In the genomic region with DNA sequence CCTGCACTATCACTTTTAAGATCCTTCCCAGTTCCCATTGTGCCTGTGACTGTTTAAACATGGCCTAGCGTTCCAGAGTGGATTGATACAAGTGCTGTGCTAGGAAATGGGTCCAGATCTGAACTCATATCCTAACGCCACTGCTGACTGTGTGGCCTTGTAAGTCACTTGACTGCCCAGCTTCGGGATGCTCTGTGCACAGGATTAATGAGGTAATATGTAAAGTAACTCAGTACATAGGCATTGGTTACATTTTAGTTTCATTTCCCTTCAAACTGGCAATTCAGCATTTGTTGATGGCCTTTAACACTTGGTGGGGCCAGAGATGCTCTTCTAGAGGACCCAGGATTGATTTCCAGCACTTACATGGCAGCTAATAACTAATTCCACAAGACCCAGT, we compare ENCODE assay signal across 23 mouse cellular contexts. TPM values are rescaled to one million over a fixed set of nuclear protein-coding genes. Genes with fewer than 3 reads are reported as not detected.
A peak's percentile ranks its signal among the peaks of the same experiment; 100 is the strongest.
DNase-seq lines count a peak whose midpoint lies in the region; ATAC-seq and TF ChIP-seq lines count a peak whose summit lies in the region.
"Had no signal": no experiment of that assay in that cellular context is flagged by ENCODE, and none has a peak within 500 bp of the region (broad histone marks: within the 10 kb centered on the region; RNA-seq: fewer than 3 reads in every experiment).

No protein-coding gene starts in this region.

- peaks cover 2% of the 10 kb centered on the region; the same call in 1 of the 2 replicates for H3K4me1 ChIP-seq in spleen, adult 2 months (ENCODE audit: control insufficient read depth, insufficient read depth, insufficient read length)
- no peaks in the 10 kb centered on the region for H3K4me1 ChIP-seq in midbrain, embryonic 13.5 days (replicated peaks)
- H3K4me1 ChIP-seq: embryonic facial prominence, embryonic 15.5 days; heart, embryonic 10.5 days; hindbrain, embryonic 12.5 days had no signal

- peak; percentile 43; the same call in 1 of the 2 replicates for ATAC-seq in megakaryocyte, adult 5-6 weeks (ENCODE audit: poor library complexity, severe bottlenecking)
- ATAC-seq in midbrain, embryonic 13.5 days, result no peak
- no peak for ATAC-seq in megakaryocyte-erythroid progenitor cell, adult 5-6 weeks (replicated peaks; ENCODE audit: low FRiP score, low TSS enrichment, poor library complexity, severe bottlenecking)
- ATAC-seq: activated CD4-positive, CD25-positive, alpha-beta regulatory T cell, adult 4 months; forebrain, embryonic 14.5 days; hindbrain, embryonic 16.5 days; Patski had no signal

- no peak overlapping the region for H3K9ac ChIP-seq in midbrain, embryonic 13.5 days (replicated peaks)
- H3K9ac ChIP-seq: embryonic facial prominence, embryonic 15.5 days; hindbrain, embryonic 12.5 days had no signal

- H3K36me3 ChIP-seq in spleen, adult 2 months (ENCODE audit: control insufficient read depth, insufficient read depth, low read length), result peaks cover 56% of the 10 kb centered on the region
- H3K36me3 ChIP-seq in midbrain, embryonic 13.5 days, result peaks cover 77% of the 10 kb centered on the region

- TF ChIP-seq POLR2A in spleen, adult 2 months (IDR thresholded peaks at IDR 0.05; ENCODE audit: low read depth, low read length), result no peak

- DNase-seq in heart, adult 11 months, result peak; percentile 84
- DNase-seq in heart, adult 18-20 months, result no peak
- DNase-seq in spleen, adult 2 months (ENCODE audit: low read depth in 1 of 2, low spot score in 2 of 2), result no peak
- no peak for DNase-seq in spleen, postnatal 4 days (ENCODE audit: low spot score in 2 of 2)
- no peak for DNase-seq in thymus, postnatal 10 days (ENCODE audit: low spot score in 2 of 2)
- DNase-seq: adrenal gland, postnatal 14 days; cerebellum, adult 8-10 months; cerebellum, postnatal 14 days; embryo, embryonic 11 days; heart, postnatal 10 days; heart, postnatal 4 days had no signal

- no peak for TF ChIP-seq CTCF in spleen, adult 2 months (IDR thresholded peaks at IDR 0.05; ENCODE audit: extremely low read depth, insufficient read depth, insufficient read length, insufficient replicate concordance)

- WGBS in spleen, adult 2 months, result 72% methylated on average over 3 of the region's 3 CpGs
- 94% methylated on average over 3 of the region's 3 CpGs for WGBS in midbrain, embryonic 13.5 days

- no peaks in the 10 kb centered on the region for H3K9me3 ChIP-seq in midbrain, embryonic 13.5 days
- H3K9me3 ChIP-seq: embryonic facial prominence, embryonic 15.5 days; forebrain, embryonic 10.5 days; heart, embryonic 10.5 days; hindbrain, embryonic 12.5 days had no signal

- H3K4me2 ChIP-seq in midbrain, embryonic 13.5 days (replicated peaks), result no peak overlapping the region
- H3K4me2 ChIP-seq: embryonic facial prominence, embryonic 15.5 days; hindbrain, embryonic 12.5 days had no signal

- 0 out of 2 replicates have a peak overlapping the region, but pooled peaks have one; percentile 20 for H3K27ac ChIP-seq in spleen, adult 2 months (ENCODE audit: insufficient read depth, low read length)
- no peak overlapping the region for H3K27ac ChIP-seq in midbrain, embryonic 13.5 days
- H3K27ac ChIP-seq: embryonic facial prominence, embryonic 15.5 days; forebrain, embryonic 10.5 days; heart, embryonic 10.5 days; hindbrain, embryonic 12.5 days had no signal

- no peak overlapping the region for H3K4me3 ChIP-seq in spleen, adult 2 months (ENCODE audit: extremely low read depth, insufficient read depth, insufficient read length)
- H3K4me3 ChIP-seq in midbrain, embryonic 13.5 days (replicated peaks), result no peak overlapping the region
- H3K4me3 ChIP-seq: embryonic facial prominence, embryonic 15.5 days; erythroblast, embryonic 14.5 days; forebrain, embryonic 10.5 days; heart, embryonic 10.5 days; hindbrain, embryonic 12.5 days had no signal

- H3K27me3 ChIP-seq in spleen, adult 2 months (ENCODE audit: control insufficient read depth, insufficient read depth, low read length), result no peaks in the 10 kb centered on the region
- H3K27me3 ChIP-seq in midbrain, embryonic 13.5 days, result no peaks in the 10 kb centered on the region
- H3K27me3 ChIP-seq: embryonic facial prominence, embryonic 15.5 days; hindbrain, embryonic 12.5 days; Patski had no signal

RNA-seq across cellular contexts. Expression of a gene that starts 39.9 kb away (rescaled TPM):
- total RNA-seq in heart, adult 18-20 months (2021), result 10 to 100 TPM; 32.4 to 33.2 TPM
- 7.8 and 9.0 TPM in 2 replicates for polyA plus RNA-seq in spleen, adult 2 months (2012; rRNA removed)
- 45.3 and 48.0 TPM in 2 replicates for total RNA-seq in megakaryocyte, adult 5-6 weeks (2015)
- total RNA-seq in megakaryocyte, adult 5-6 weeks (2017), result 51.3 and 56.5 TPM in 2 replicates
- 66.3 and 69.7 TPM in 2 replicates for polyA plus RNA-seq in midbrain, embryonic 13.5 days (2015; fragmentation: Nextera tagmentation; extraction: Ambion mirVana)
- 36.1 and 45.5 TPM in 2 replicates for total RNA-seq in megakaryocyte-erythroid progenitor cell, adult 5-6 weeks (2014; fragmentation: Nextera tagmentation)
- total RNA-seq in megakaryocyte-erythroid progenitor cell, adult 5-6 weeks (2017), result 64.5 and 81.7 TPM in 2 replicates

RNA-seq across cellular contexts. Expression of a gene that starts 52.6 kb away (rescaled TPM):
- total RNA-seq in heart, adult 18-20 months (2021), result under 1 TPM; 0.02 to 0.23 TPM
- polyA plus RNA-seq in spleen, adult 2 months (2012; rRNA removed), result 0.29 and 0.30 TPM in 2 replicates
- total RNA-seq in megakaryocyte, adult 5-6 weeks (2015), result 0.05 TPM in 1 of 2 replicates, not detected in the other
- under 0.01 TPM in 1 of 2 replicates, not detected in the other for total RNA-seq in megakaryocyte, adult 5-6 weeks (2017)
- polyA plus RNA-seq in midbrain, embryonic 13.5 days (2015; fragmentation: Nextera tagmentation; extraction: Ambion mirVana), result 5.0 and 5.3 TPM in 2 replicates
- total RNA-seq in megakaryocyte-erythroid progenitor cell, adult 5-6 weeks (2014; fragmentation: Nextera tagmentation), result 0.59 TPM in 1 of 2 replicates, not detected in the other
- total RNA-seq in megakaryocyte-erythroid progenitor cell, adult 5-6 weeks (2017), result 0.04 TPM in 1 of 2 replicates, not detected in the other
- polyA plus RNA-seq: erythroblast, embryonic 14.5 days had no signal

RNA-seq across cellular contexts. Expression of a gene that starts 59.5 kb away (rescaled TPM):
- total RNA-seq in heart, adult 18-20 months (2021), result 10 to 100 TPM; 60.0 to 60.9 TPM
- polyA plus RNA-seq in spleen, adult 2 months (2012; rRNA removed), result 36.0 and 43.0 TPM in 2 replicates
- 52.3 and 52.8 TPM in 2 replicates for total RNA-seq in megakaryocyte, adult 5-6 weeks (2015)
- total RNA-seq in megakaryocyte, adult 5-6 weeks (2017), result 26.4 and 36.1 TPM in 2 replicates
- 111 and 116 TPM in 2 replicates for polyA plus RNA-seq in midbrain, embryonic 13.5 days (2015; fragmentation: Nextera tagmentation; extraction: Ambion mirVana)
- 1.1 and 2.3 TPM in 2 replicates for total RNA-seq in megakaryocyte-erythroid progenitor cell, adult 5-6 weeks (2014; fragmentation: Nextera tagmentation)
- total RNA-seq in megakaryocyte-erythroid progenitor cell, adult 5-6 weeks (2017), result 1.1 and 1.3 TPM in 2 replicates

Comparison
In these comparisons a context has a peak if more than half of its experiments do, and no peak if none do; other contexts are left out.
1. RNA of a gene that starts 59.5 kb away (total RNA-seq): 60.0 to 60.9 TPM in heart, adult 18-20 months and 26.4 to 52.8 TPM in megakaryocyte, adult 5-6 weeks; 1.1 to 2.3 TPM in megakaryocyte-erythroid progenitor cell, adult 5-6 weeks; every median in the first group is over 4 times any median in the second.